ENCODE assay signal across 20 mouse cellular contexts in genomic region chr6:120976097-120976496, GRCm38 (mm10). TPM values are rescaled to one million over a fixed set of nuclear protein-coding genes. Genes with fewer than 3 reads are reported as not detected.
DNase-seq lines count a peak whose midpoint lies in the region; ATAC-seq and TF ChIP-seq lines count a peak whose summit lies in the region.
"Had no signal": no experiment of that assay in that cellular context is flagged by ENCODE, and none has a peak within 500 bp of the region (broad histone marks: within the 10 kb centered on the region; RNA-seq: fewer than 3 reads in every experiment).

No protein-coding gene starts in this region.

- H3K27ac ChIP-seq in stomach, embryonic 16.5 days (ENCODE audit: low read length), result no peak overlapping the region
- H3K27ac ChIP-seq in stomach, postnatal 0 days (replicated peaks), result no peak overlapping the region
- H3K27ac ChIP-seq: embryonic facial prominence, embryonic 13.5 days; embryonic facial prominence, embryonic 15.5 days; forebrain, embryonic 10.5 days; forebrain, embryonic 12.5 days had no signal

- H3K9ac ChIP-seq in stomach, embryonic 16.5 days (ENCODE audit: low read length), result no peak overlapping the region
- no peak overlapping the region for H3K9ac ChIP-seq in stomach, postnatal 0 days (ENCODE audit: low read length)
- H3K9ac ChIP-seq: embryonic facial prominence, embryonic 13.5 days; embryonic facial prominence, embryonic 15.5 days; forebrain, embryonic 12.5 days had no signal

- no peak overlapping the region for H3K4me3 ChIP-seq in stomach, embryonic 16.5 days (replicated peaks; ENCODE audit: low read length)
- H3K4me3 ChIP-seq in stomach, postnatal 0 days (ENCODE audit: low read depth, low read length), result no peak overlapping the region
- H3K4me3 ChIP-seq: embryonic facial prominence, embryonic 13.5 days; embryonic facial prominence, embryonic 15.5 days; erythroblast, embryonic 14.5 days; forebrain, embryonic 10.5 days; forebrain, embryonic 12.5 days had no signal

- H3K4me1 ChIP-seq in stomach, embryonic 16.5 days (ENCODE audit: control insufficient read depth, insufficient read depth, low read length), result peaks cover 12% of the 10 kb centered on the region; the same call in 1 of the 2 replicates
- H3K4me1 ChIP-seq in stomach, postnatal 0 days (replicated peaks; ENCODE audit: control insufficient read depth, insufficient read depth), result no peaks in the 10 kb centered on the region

- no peak for TF ChIP-seq CTCF in stomach, postnatal 0 days (IDR thresholded peaks at IDR 0.05; ENCODE audit: low read depth)

- no peaks in the 10 kb centered on the region for H3K9me3 ChIP-seq in stomach, embryonic 16.5 days (replicated peaks; ENCODE audit: control insufficient read depth, low read length)
- no peaks in the 10 kb centered on the region for H3K9me3 ChIP-seq in stomach, postnatal 0 days (ENCODE audit: control insufficient read depth, low read length)
- H3K9me3 ChIP-seq: embryonic facial prominence, embryonic 13.5 days; embryonic facial prominence, embryonic 15.5 days; forebrain, embryonic 10.5 days; forebrain, embryonic 12.5 days had no signal

- no peak for TF ChIP-seq EP300 in stomach, postnatal 0 days (optimal IDR thresholded peaks at IDR 0.05)

- no peak overlapping the region for H3K4me2 ChIP-seq in stomach, embryonic 16.5 days (ENCODE audit: low read depth, low read length)
- H3K4me2 ChIP-seq in stomach, postnatal 0 days (replicated peaks; ENCODE audit: low read depth), result no peak overlapping the region
- H3K4me2 ChIP-seq: embryonic facial prominence, embryonic 13.5 days; embryonic facial prominence, embryonic 15.5 days; forebrain, embryonic 12.5 days had no signal

- WGBS in stomach, embryonic 16.5 days, result 56% methylated on average over 12 of the region's 12 CpGs
- WGBS in stomach, postnatal 0 days, result 47% methylated on average over 12 of the region's 12 CpGs

- peak; percentile 92 for DNase-seq in heart, adult 11 months
- DNase-seq in heart, adult 9 months (ENCODE audit: low spot score in 2 of 2), result no peak
- no peak for DNase-seq in stomach, postnatal 0 days (ENCODE audit: low spot score)
- DNase-seq: adrenal gland, adult 2 months; adrenal gland, postnatal 10 days; adrenal gland, postnatal 25 days; cerebellum, adult 11 months; cerebellum, adult 18-20 months; cerebellum, adult 8-10 months; cerebellum, adult 9-11 months; cerebellum, postnatal 14 days; cerebellum, postnatal 36 days; embryo, embryonic 11 days had no signal

- ATAC-seq in stomach, embryonic 16.5 days (ENCODE audit: insufficient read depth, low FRiP score), result 0 out of 2 replicates have a peak, but pooled peaks have one; percentile 8
- ATAC-seq in stomach, postnatal 0 days (ENCODE audit: low FRiP score, low TSS enrichment), result no peak
- ATAC-seq: forebrain, embryonic 14.5 days had no signal

- H3K27me3 ChIP-seq in stomach, embryonic 16.5 days (ENCODE audit: control insufficient read depth, insufficient read depth, low read length), result no peaks in the 10 kb centered on the region
- no peaks in the 10 kb centered on the region for H3K27me3 ChIP-seq in stomach, postnatal 0 days (ENCODE audit: control insufficient read depth, insufficient read depth, low read length)
- H3K27me3 ChIP-seq: embryonic facial prominence, embryonic 13.5 days; embryonic facial prominence, embryonic 15.5 days; forebrain, embryonic 12.5 days had no signal

- 0 out of 2 replicates have a peak, but pooled peaks cover under 1% of the 10 kb centered on the region for H3K36me3 ChIP-seq in stomach, embryonic 16.5 days (ENCODE audit: control insufficient read depth, insufficient read depth, low read length)
- H3K36me3 ChIP-seq in stomach, postnatal 0 days (ENCODE audit: control insufficient read depth, insufficient read depth, low read length), result no peaks in the 10 kb centered on the region; the same call in 1 of the 2 replicates

RNA-seq across cellular contexts. Expression of gene Bid, which starts 59.4 kb away (rescaled TPM):
- 20.7 and 21.4 TPM in 2 replicates for polyA plus RNA-seq in stomach, embryonic 16.5 days (2015; fragmentation: Nextera tagmentation; extraction: Ambion mirVana)
- polyA plus RNA-seq in stomach, postnatal 0 days (2015; fragmentation: Nextera tagmentation; extraction: Ambion mirVana), result 21.6 and 21.8 TPM in 2 replicates
